Mouse (Mus musculus) cerebellum, adult (tissue): ENCODE data around the gene Ttll5.
A peak's percentile ranks its signal among the peaks of the same experiment; 100 is the strongest.

Experiments
- ATAC-seq: cut with Nextera tagmentation; 2 replicates; pipeline ENCODE4 v1.9.2; 2017; ENCODE audit warnings: mild to moderate bottlenecking, moderate library complexity, mixed read lengths; ENCODE audit not compliant: insufficient number of reproducible peaks, low FRiP score, low TSS enrichment

Ttll5 gene

GRCm38 (mm10) chr12:85963160-85963559, 138.7 kb downstream of the Ttll5 start:
- ATAC-seq: no peak

GRCm38 (mm10) chr12:85963699-85964098, 139.2 kb downstream of the Ttll5 start:
- no peak for ATAC-seq

- no peak for ATAC-seq
Measured at GRCm38 (mm10) chr12:85964436-85964835, 140.0 kb downstream of the Ttll5 start.

GRCm38 (mm10) chr12:85967812-85968211, 143.4 kb downstream of the Ttll5 start:
- no peak for ATAC-seq

GRCm38 (mm10) chr12:85968409-85968808, 143.9 kb downstream of the Ttll5 start:
- no peak for ATAC-seq

- no peak for ATAC-seq
Measured at GRCm38 (mm10) chr12:85969571-85969970, 145.1 kb downstream of the Ttll5 start.

GRCm38 (mm10) chr12:85970191-85970590, 145.7 kb downstream of the Ttll5 start:
- peak; percentile 78 for ATAC-seq

GRCm38 (mm10) chr12:85970803-85971202, 146.3 kb downstream of the Ttll5 start:
- ATAC-seq: peak; percentile 53; the same call in 1 of the 2 replicates

GRCm38 (mm10) chr12:85971655-85972054, 147.2 kb downstream of the Ttll5 start:
- no peak for ATAC-seq

- no peak for ATAC-seq
Measured at GRCm38 (mm10) chr12:85973526-85973925, 149.1 kb downstream of the Ttll5 start.

- no peak for ATAC-seq
Measured at GRCm38 (mm10) chr12:85974030-85974429, 149.6 kb downstream of the Ttll5 start.

- ATAC-seq: no peak
Measured at GRCm38 (mm10) chr12:85979996-85980395, 155.5 kb downstream of the Ttll5 start.

GRCm38 (mm10) chr12:85985524-85985923, 161.1 kb downstream of the Ttll5 start:
- no peak for ATAC-seq

- no peak for ATAC-seq
Measured at GRCm38 (mm10) chr12:85986024-85986423, 161.6 kb downstream of the Ttll5 start.

- ATAC-seq: no peak
Measured at GRCm38 (mm10) chr12:85986540-85987443, 162.3 kb downstream of the Ttll5 start.

- ATAC-seq: no peak
Measured at GRCm38 (mm10) chr12:85987444-85987889, 163.0 kb downstream of the Ttll5 start.

- no peak for ATAC-seq
Measured at GRCm38 (mm10) chr12:85988121-85988520, 163.7 kb downstream of the Ttll5 start.

- no peak for ATAC-seq
Measured at GRCm38 (mm10) chr12:85988818-85989377, 164.4 kb downstream of the Ttll5 start.

GRCm38 (mm10) chr12:85992013-85992837, 167.8 kb downstream of the Ttll5 start:
- ATAC-seq: no peak

GRCm38 (mm10) chr12:85992838-85993234, 168.4 kb downstream of the Ttll5 start:
- no peak for ATAC-seq
